Mouse (Mus musculus) layer of hippocampus, adult 9-11 months (tissue): ENCODE results near the gene Arf3.
"Not testable (repeated sequence)": the region's sequence is repeated elsewhere in the genome, so short reads cannot be mapped to it uniquely, and the experiment has no call there.

Source experiments
- DNase-seq: peaks from one replicate; pipeline ENCODE4 v3.0.0; 2022

Gene Arf3

GRCm38 (mm10) chr15:98749093-98749492 is 13.9 kb downstream of the Arf3 start:
- no peak for DNase-seq

GRCm38 (mm10) chr15:98747296-98747695 is 15.7 kb downstream of the Arf3 start:
- no peak for DNase-seq

- DNase-seq, result no peak
Measured at GRCm38 (mm10) chr15:98746344-98746965, 16.6 kb downstream of the Arf3 start.

GRCm38 (mm10) chr15:98743863-98744262 is 19.2 kb downstream of the Arf3 start:
- not testable (repeated sequence) for DNase-seq

DNA sequence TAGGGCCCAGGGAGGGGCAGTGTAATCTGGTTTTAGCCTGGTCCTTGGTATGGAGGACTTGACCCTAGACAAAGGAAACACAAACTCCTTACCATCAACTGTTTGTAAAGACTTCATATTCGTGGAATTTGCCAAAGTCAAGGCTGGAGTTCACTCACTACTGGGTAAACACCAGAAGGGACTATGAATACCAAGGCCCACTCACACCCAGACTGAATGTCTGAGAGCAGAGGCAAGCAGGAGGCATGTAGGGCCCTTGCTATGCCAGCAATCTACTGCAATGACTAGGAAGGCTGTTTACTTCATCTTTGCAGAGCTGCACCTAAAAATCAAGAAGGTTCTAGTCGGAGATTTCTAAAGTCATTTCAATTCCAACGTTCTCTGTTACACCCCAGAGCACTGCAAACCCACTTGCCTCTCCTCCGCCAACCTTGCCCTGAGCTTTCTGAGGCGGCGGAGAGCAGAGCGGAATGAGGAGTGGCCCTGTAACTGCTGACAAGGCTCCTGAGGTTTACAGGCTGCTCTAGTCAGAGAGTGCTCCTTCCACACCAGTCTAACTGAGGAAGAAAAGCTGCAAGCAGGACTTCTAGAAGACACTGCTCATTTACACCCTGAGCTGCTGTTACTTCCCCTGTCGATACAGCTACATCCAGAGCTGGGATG is 20.1 kb downstream of the Arf3 start:
- no peak for DNase-seq

- DNase-seq, result no peak
Measured at GRCm38 (mm10) chr15:98740219-98740618, 22.8 kb downstream of the Arf3 start.

- no peak for DNase-seq
Measured at GRCm38 (mm10) chr15:98738796-98739195, 24.2 kb downstream of the Arf3 start.

DNA sequence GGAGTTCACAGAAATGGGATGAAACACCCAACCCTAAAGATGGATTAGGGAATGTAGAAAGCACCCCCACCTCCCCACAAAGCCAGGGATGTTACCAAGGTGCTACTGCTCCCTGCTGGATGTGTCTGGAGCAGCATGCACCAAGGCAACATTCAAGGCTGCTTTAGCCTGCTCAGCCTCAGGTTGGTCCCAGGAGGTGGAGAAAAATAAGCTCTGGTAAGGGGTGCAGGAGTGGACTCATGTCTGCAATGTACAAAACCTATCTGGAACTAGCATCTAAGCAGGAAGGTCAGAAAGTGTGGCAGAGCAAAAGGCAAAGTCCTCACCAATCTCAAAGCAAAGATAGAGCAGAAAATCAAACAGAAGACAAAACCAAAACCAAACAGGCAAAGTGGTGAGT is 25.1 kb downstream of the Arf3 start:
- DNase-seq, result no peak

DNA sequence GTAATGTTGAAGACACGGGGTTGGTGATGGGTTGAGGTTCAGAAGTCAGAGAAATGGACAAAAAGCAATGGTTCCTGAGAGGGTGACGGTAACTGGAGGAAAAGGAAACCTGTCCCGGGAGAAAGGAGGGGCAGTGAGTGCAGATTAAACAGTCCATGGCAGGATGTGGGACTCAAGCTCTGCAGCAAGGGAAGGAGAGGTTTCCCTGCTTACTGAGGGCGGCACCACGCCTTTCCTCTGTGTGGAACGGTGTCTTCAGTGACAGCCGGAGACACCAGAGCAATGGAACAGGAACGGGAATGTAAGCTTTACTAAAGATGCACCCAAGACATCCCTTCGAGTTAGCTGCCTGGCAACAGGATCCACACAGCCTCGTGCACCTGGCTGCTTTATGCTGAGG is 26.5 kb downstream of the Arf3 start:
- DNase-seq, result no peak

DNA sequence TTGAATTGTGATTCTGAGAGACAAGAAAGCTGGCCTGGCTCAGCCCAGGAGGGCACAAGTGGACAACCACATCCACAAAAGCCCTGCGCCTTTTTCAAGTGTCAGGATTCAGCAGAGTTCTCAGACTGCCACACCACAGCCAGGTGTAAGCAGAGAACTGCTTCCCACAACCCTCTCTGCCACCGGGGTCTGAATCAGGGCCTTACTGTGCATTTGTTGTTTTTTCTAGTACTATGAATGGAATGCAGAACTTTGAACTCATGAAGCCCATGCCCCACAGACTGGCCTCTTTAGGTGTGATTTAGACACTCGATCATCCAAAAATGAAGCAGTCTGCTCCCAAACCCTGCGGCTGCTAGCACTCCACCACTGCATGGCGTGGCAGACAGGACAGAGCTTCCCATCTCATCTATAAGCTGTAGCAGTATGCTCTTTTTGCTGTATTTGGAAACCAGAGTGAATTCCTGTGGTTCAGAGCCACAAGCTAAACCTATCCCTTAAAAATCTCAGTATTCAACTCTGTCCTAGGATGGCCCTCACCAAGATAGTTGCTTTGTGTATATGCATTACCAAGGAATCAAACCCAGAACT is 28.9 kb downstream of the Arf3 start:
- DNase-seq, result no peak

DNA sequence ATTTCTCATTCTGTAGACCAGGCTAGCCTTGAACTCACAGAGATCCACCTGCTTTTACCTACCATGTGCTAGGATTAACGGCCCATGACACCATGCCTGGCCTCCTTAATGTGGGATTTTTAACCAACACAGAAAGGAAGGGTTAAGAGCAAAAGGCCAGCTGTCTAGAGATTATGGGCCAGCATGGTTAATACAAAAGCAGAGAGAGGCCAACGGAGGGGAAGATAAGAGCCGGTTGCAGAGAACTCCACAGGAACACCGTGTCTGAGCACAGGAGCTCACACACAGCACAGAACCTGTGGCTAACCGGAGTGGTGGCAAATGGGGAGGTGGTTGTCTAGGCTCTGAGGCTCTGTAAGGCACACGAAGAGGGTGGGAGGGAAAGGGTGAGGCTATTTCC is 29.6 kb downstream of the Arf3 start:
- no peak for DNase-seq

DNA sequence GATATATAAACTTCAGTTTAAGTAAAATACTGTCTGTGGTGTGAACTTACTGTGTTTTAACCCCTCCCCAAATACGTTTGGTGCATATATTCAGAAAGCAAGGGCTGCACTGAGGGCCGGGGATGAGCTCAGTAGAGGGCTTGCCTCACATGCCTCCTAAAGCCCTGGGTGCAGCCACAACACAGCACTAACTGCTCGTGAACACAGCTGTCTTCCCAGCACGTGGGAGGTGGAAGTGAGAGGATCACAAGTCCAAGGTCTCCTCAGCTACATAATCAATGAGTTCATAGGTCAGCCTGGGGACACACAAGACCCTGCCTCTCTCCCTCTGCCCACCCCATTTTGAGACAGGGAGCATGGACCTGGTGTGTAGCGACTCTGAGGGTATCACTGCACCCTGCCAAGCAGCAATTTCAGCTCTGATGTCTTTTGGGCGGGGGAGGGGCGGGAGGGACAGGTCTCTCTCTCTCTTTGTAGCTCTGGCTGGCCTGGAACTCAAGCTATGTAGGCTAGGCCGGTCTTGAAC is 30.9 kb downstream of the Arf3 start:
- DNase-seq, result no peak

- no peak for DNase-seq
Measured at GRCm38 (mm10) chr15:98730790-98731189, 32.2 kb downstream of the Arf3 start.

DNA sequence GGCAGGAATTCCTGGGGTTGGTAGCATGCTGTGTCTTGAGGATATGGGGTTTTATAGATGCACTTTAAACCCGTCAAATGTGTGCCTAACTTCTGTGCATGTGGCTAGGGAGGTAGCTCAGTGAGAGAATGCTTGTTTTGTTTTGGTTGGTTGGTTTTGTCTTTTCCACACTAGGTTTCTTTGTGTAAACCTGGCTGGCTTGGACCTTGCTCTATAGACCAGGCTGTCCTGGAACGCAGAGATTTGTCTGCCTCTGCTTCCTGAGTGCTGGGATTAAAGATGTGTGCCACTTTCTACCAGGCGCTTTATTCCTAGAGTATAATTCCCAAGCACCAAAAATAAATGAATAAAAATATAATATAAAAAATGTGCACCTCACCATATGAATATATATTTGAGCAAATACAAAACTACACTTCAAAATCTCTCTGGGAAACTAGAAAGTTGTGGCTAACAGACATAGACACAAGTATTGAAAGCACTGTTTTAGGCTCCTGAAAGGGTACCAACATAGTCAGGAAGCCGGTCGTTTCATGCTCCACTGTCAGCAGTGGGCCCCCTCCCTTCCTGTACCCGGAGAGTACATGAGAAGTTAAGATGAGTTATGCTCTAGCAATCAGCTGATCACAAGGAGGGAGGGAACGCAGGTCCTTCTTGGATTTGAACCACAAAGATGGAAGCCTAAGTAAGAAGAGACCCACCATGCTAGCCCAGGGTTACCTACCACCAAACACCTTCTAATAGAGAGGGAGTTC is 33.0 kb downstream of the Arf3 start:
- DNase-seq, result no peak

DNA sequence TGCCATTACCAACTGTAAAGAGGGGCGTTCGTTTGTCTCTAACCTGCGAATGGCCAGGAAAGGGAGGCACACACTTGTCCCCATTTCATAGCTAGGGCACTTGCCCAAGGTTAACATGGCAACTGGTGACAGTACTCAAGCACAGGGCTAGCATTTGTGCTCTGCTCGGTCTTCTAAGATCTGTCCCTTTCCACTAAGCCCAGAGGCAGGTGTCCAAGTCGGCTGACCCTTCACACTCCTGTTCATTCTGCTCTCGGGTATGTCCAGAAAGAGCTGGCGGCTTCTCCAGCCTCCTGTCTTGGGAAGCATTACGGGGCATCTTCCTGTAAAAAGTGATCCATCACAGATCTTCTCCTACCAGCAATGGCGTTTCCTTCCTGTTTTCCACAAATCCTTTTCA is 34.6 kb downstream of the Arf3 start:
- no peak for DNase-seq

DNA sequence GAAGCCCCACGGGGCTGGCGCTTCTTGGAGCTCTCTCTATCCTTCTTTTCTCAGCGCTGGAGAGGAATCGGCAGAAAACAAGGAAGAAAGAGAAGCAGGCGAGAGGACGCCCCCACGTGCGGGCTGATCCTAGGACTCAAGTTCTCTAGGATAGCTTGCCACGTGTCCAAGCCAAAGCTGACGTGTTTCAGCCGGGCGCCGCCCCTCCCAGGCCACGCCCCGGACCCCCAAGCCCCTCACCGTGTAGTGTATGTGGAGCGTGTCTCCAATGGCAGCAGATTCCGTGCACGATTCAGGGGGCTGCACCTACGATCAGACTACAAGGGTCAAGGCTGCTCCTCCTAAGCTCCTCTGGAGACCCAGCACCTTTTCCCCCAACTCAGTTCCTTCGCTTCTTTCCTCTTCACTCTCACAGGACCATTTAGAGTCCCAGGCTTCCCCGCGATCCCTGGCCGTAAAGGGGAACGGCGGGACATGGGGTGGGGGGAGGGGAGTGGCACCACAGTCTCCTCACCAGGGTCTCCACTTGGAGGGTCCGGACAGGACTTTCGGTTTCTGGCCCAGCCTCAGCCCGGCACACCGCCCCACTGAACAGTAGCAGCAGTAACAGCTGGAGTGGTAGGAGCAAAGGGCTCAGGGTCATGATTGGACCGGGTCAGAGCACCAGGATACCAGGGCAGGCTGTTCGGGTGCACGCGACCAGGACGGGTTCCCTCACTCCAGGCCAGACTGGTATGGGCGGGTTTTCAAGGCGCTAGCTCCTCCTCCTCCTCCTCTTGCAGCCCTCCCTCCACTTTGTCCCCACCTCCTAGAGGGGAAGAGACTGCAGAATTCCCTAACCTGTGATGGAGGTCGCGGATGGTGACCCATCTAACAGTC is 35.3 kb downstream of the Arf3 start, which contains the start of gene Fkbp11:
Gene Fkbp11 (minus strand): TSS at position 756 of the 879 bp plus-strand sequence.
- DNase-seq, result no peak

- DNase-seq, result no peak
Measured at GRCm38 (mm10) chr15:98726746-98727145, 36.3 kb downstream of the Arf3 start.

DNA sequence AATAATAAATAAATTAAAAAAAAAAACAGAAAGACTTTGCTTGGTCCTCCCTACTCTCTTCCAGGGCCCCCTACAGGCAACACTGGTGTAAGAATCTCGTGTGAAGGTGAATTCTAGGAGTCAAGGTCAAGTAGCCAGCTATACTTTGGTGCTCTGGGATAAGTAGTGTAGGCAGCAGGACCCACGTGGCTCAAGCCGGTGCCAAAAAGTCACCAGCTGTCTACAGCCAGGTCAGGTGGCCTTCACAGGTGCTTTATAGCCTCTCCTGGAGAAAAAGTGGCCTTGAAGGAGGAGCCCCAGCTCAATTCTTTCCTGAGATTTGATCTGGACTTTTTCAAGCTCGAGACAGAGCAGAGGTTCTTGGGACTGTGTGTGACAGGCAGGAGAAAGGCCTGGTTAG is 36.9 kb downstream of the Arf3 start:
- DNase-seq, result no peak

DNA sequence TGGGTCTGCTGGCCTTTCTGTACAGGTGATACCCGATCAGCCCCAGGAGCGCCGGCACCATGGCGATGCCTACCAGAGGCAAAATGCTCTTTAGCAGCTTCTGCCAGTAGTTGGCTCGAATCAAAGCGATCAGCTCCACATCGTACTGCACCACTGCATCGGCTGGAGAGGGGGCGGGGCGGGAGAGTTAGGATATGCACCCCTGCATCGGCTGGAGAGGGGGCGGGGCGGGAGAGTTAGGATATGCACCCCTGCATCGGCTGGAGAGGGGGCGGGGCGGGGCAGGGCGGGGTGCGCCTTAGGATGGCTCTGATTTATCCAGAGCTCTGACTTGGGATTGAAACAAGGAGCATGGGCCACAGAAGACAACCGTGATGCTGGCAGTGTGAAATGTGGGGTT is 38.6 kb downstream of the Arf3 start:
- DNase-seq, result no peak

GRCm38 (mm10) chr15:98722854-98723253 is 40.2 kb downstream of the Arf3 start:
- DNase-seq, result no peak

GRCm38 (mm10) chr15:98722191-98722590 is 40.8 kb downstream of the Arf3 start:
- DNase-seq, result no peak

- no peak for DNase-seq
Measured at GRCm38 (mm10) chr15:98717301-98717700, 45.7 kb downstream of the Arf3 start.
